Mouse (Mus musculus) CH12.LX (cell line): ENCODE measurements around the gene Cdyl2. TPM values are rescaled to one million over a fixed set of nuclear protein-coding genes. Genes with fewer than 3 reads are reported as not detected.
A peak's percentile ranks its signal among the peaks of the same experiment; 100 is the strongest.

ENCODE experiments used
- DNase-seq: peaks from one replicate; pipeline ENCODE4 v3.0.0-alpha.2; 2013; ENCODE audit errors: extremely low read depth
- H3K27ac ChIP-seq: 2 replicates; pipeline ENCODE4 v1.5.1; 2012; ENCODE audit warnings: low read depth, mild to moderate bottlenecking, control low read depth, moderate library complexity; ENCODE audit not compliant: insufficient read depth
- H3K27me3 ChIP-seq: replicated peaks from 2 replicates; pipeline ENCODE3; 2012; ENCODE audit warnings: inconsistent platforms
- H3K36me3 ChIP-seq, 2 experiments: replicated peaks in 1 of 2; 2 replicates each; pipeline versions ENCODE3 to v1.6.1; 2012; ENCODE audit warnings: inconsistent platforms in 1 of 2, low read length in 1 of 2, mild to moderate bottlenecking in 1 of 2, mixed read lengths in 1 of 2, moderate library complexity in 1 of 2; ENCODE audit not compliant: control insufficient read depth in 1 of 2, insufficient read depth in 1 of 2
- H3K4me1 ChIP-seq, 2 experiments: 2 replicates each; pipeline ENCODE4 v1.6.1; 2012; ENCODE audit warnings: inconsistent platforms in 1 of 2, moderate library complexity in 1 of 2; ENCODE audit not compliant: insufficient read depth in 2 of 2, control insufficient read depth in 1 of 2
- H3K4me2 ChIP-seq: 2 replicates; pipeline ENCODE4 v1.6.1; 2012; ENCODE audit warnings: low read depth, mild to moderate bottlenecking, control low read depth; ENCODE audit not compliant: poor library complexity, insufficient read depth, severe bottlenecking
- H3K4me3 ChIP-seq, 3 experiments: fragments of 150-350 bp in 1 of 3; sonication (generic) in 1 of 3; replicated peaks in 1 of 3; 2 replicates each; pipeline versions ENCODE3 to v1.5.1; 2011 to 2012; ENCODE audit warnings: low read depth in 2 of 3, low read length in 2 of 3, mild to moderate bottlenecking in 2 of 3, moderate library complexity in 2 of 3, control low read depth in 1 of 3, improper control_type of control experiment in 1 of 3, inconsistent platforms in 1 of 3, mixed read lengths in 1 of 3; ENCODE audit not compliant: poor library complexity in 1 of 3
- H3K79me2 ChIP-seq: replicated peaks from 2 replicates; pipeline ENCODE4 v1.6.1; 2012; ENCODE audit warnings: mild to moderate bottlenecking, moderate library complexity; ENCODE audit not compliant: control insufficient read depth, poor library complexity, insufficient read depth, severe bottlenecking; ENCODE audit errors: extremely low read depth
- H3K9ac ChIP-seq: 2 replicates; pipeline ENCODE4 v1.6.1; 2012; ENCODE audit warnings: low read depth, mild to moderate bottlenecking, control low read depth, moderate library complexity; ENCODE audit not compliant: insufficient read depth
- H3K9me3 ChIP-seq: replicated peaks from 2 replicates; pipeline ENCODE3; 2012; ENCODE audit warnings: low read length, inconsistent platforms, mixed read lengths
- BHLHE40 ChIP-seq: IDR thresholded peaks from 2 replicates; pipeline ENCODE4 v1.6.1; 2011; ENCODE audit warnings: mild to moderate bottlenecking, low read depth, low read length, improper control_type of control experiment
- CHD1 ChIP-seq: IDR thresholded peaks from 2 replicates; pipeline ENCODE4 v1.6.1; 2012; ENCODE audit warnings: low read depth, low read length, improper control_type of control experiment, inconsistent platforms
- CHD2 ChIP-seq: IDR thresholded peaks from 2 replicates; pipeline ENCODE4 v1.6.1; 2011; ENCODE audit warnings: low read length, improper control_type of control experiment
- CTCF ChIP-seq, 2 experiments: IDR thresholded peaks in 1 of 2; conservative IDR thresholded peaks in 1 of 2; 2 replicates each; pipeline ENCODE4 v1.5.1; 2011 to 2012; ENCODE audit warnings: low read depth in 2 of 2, low read length in 2 of 2, improper control_type of control experiment in 1 of 2, inconsistent platforms in 1 of 2, mild to moderate bottlenecking in 1 of 2, moderate library complexity in 1 of 2
- E2F4 ChIP-seq: IDR thresholded peaks from 2 replicates; pipeline ENCODE4 v1.6.1; 2011; ENCODE audit warnings: low read depth, low read length, improper control_type of control experiment; ENCODE audit not compliant: insufficient replicate concordance
- ELF1 ChIP-seq: IDR thresholded peaks from 2 replicates; pipeline ENCODE4 v1.6.1; 2014; ENCODE audit warnings: low read depth, mild to moderate bottlenecking, inconsistent platforms, low read length, improper control_type of control experiment
- EP300 ChIP-seq: IDR thresholded peaks from 2 replicates; pipeline ENCODE4 v1.6.1; 2011; ENCODE audit warnings: low read length, improper control_type of control experiment
- ETS1 ChIP-seq: conservative IDR thresholded peaks from 2 replicates; pipeline ENCODE4 v1.6.1; 2012; ENCODE audit warnings: low read depth, mild to moderate bottlenecking, inconsistent platforms, low read length, improper control_type of control experiment, moderate library complexity
- GABPA ChIP-seq: IDR thresholded peaks from 2 replicates; pipeline ENCODE4 v1.6.1; 2012; ENCODE audit warnings: low read depth, low read length, improper control_type of control experiment, inconsistent platforms; ENCODE audit not compliant: insufficient replicate concordance
- HCFC1 ChIP-seq: IDR thresholded peaks from 2 replicates; pipeline ENCODE4 v1.6.1; 2012; ENCODE audit warnings: low read depth, mild to moderate bottlenecking, inconsistent platforms, low read length, improper control_type of control experiment
- IRF4 ChIP-seq: IDR thresholded peaks from 2 replicates; pipeline ENCODE4 v1.6.1; 2014; ENCODE audit warnings: low read depth, mild to moderate bottlenecking, inconsistent platforms, low read length, improper control_type of control experiment
- JUN ChIP-seq: IDR thresholded peaks from 2 replicates; pipeline ENCODE4 v1.6.1; 2011; ENCODE audit warnings: low read depth, mild to moderate bottlenecking, low read length, improper control_type of control experiment, moderate library complexity; ENCODE audit not compliant: insufficient read depth
- JUND ChIP-seq: conservative IDR thresholded peaks from 2 replicates; pipeline ENCODE4 v1.6.1; 2011; ENCODE audit warnings: low read depth, low read length, improper control_type of control experiment
- KAT2A ChIP-seq: IDR thresholded peaks from 2 replicates; pipeline ENCODE4 v1.6.1; 2012; ENCODE audit warnings: low read length, improper control_type of control experiment, inconsistent platforms; ENCODE audit not compliant: insufficient replicate concordance
- MAZ ChIP-seq: IDR thresholded peaks from 2 replicates; pipeline ENCODE4 v1.6.1; 2012; ENCODE audit warnings: low read depth, mild to moderate bottlenecking, inconsistent platforms, low read length, improper control_type of control experiment, moderate library complexity
- MEF2A ChIP-seq: IDR thresholded peaks from 2 replicates; pipeline ENCODE4 v1.6.1; 2014; ENCODE audit warnings: low read depth, mild to moderate bottlenecking, inconsistent platforms, low read length, improper control_type of control experiment, borderline replicate concordance
- MXI1 ChIP-seq: IDR thresholded peaks from 2 replicates; pipeline ENCODE4 v1.6.1; 2011; ENCODE audit warnings: mild to moderate bottlenecking, low read depth, low read length, improper control_type of control experiment
- MYC ChIP-seq: IDR thresholded peaks from 2 replicates; pipeline ENCODE4 v1.6.1; 2011; ENCODE audit warnings: low read depth, mild to moderate bottlenecking, improper control_type of control experiment, low read length
- NELFE ChIP-seq: IDR thresholded peaks from 2 replicates; pipeline ENCODE4 v1.6.1; 2011; ENCODE audit warnings: low read depth, low read length, improper control_type of control experiment
- NRF1 ChIP-seq: IDR thresholded peaks from 2 replicates; pipeline ENCODE4 v1.6.1; 2014; ENCODE audit warnings: low read depth, mild to moderate bottlenecking, inconsistent platforms, low read length, improper control_type of control experiment, moderate library complexity
- PAX5 ChIP-seq: IDR thresholded peaks from 2 replicates; pipeline ENCODE4 v1.6.1; 2012; ENCODE audit warnings: low read length, inconsistent platforms, mixed read lengths
- POLR2AphosphoS2 ChIP-seq: IDR thresholded peaks from 2 replicates; pipeline ENCODE4 v1.6.1; 2011; ENCODE audit warnings: low read depth, low read length, improper control_type of control experiment
- SIN3A ChIP-seq: IDR thresholded peaks from 2 replicates; pipeline ENCODE4 v1.6.1; 2012; ENCODE audit warnings: low read length, improper control_type of control experiment, inconsistent platforms
- SMC3 ChIP-seq: IDR thresholded peaks from 2 replicates; pipeline ENCODE4 v1.6.1; 2011; ENCODE audit warnings: low read depth, low read length, improper control_type of control experiment
- TBP ChIP-seq: conservative IDR thresholded peaks from 2 replicates; pipeline ENCODE4 v1.6.1; 2011; ENCODE audit warnings: low read depth, low read length, improper control_type of control experiment
- TCF12 ChIP-seq: IDR thresholded peaks from 2 replicates; pipeline ENCODE4 v1.6.1; 2014; ENCODE audit warnings: low read depth, mild to moderate bottlenecking, inconsistent platforms, low read length, improper control_type of control experiment
- USF1 ChIP-seq: IDR thresholded peaks from 2 replicates; pipeline ENCODE4 v1.6.1; 2014; ENCODE audit warnings: low read depth, mild to moderate bottlenecking, inconsistent platforms, low read length, improper control_type of control experiment
- USF2 ChIP-seq: conservative IDR thresholded peaks from 2 replicates; pipeline ENCODE4 v1.6.1; 2011; ENCODE audit warnings: low read depth, low read length, improper control_type of control experiment
- ZC3H11A ChIP-seq: IDR thresholded peaks from 2 replicates; pipeline ENCODE4 v1.6.1; 2012; ENCODE audit warnings: low read depth, mild to moderate bottlenecking, inconsistent platforms, low read length, improper control_type of control experiment
- ZMIZ1 ChIP-seq: IDR thresholded peaks from 2 replicates; pipeline ENCODE4 v1.6.1; 2012; ENCODE audit warnings: low read depth, mild to moderate bottlenecking, inconsistent platforms, low read length, improper control_type of control experiment
- ZNF384 ChIP-seq: IDR thresholded peaks from 2 replicates; pipeline ENCODE4 v1.6.1; 2012; ENCODE audit warnings: low read depth, low read length, improper control_type of control experiment, inconsistent platforms
- dilution Hi-C: fragments of 300-500 bp; cut with MboI; formaldehyde crosslinking; loops from 2 replicates; pipeline ENCODE4 v1.14.3; 2020; ENCODE audit warnings: low sequenced_read_pairs; ENCODE audit not compliant: extremely low pct_unique_long_range_greater_than_20kb, extremely low pct_ligation_motif_present
- in situ Hi-C: fragments of 300-500 bp; cut with MboI; formaldehyde crosslinking; loops from 3 replicates; pipeline ENCODE4 v1.14.3; 2019; ENCODE audit warnings: low sequenced_read_pairs, low pct_ligation_motif_present, low pct_unique_long_range_greater_than_20kb, mixed read lengths
- polyA plus RNA-seq: library from polyadenylated mRNA; unstranded; fragments of >175 nt; gene quantifications from 2 replicates; pipeline ENCODE4 v1.2.1, GENCODE M21; 2012; ENCODE audit warnings: low read depth; ENCODE audit not compliant: insufficient read length
- total RNA-seq, 2 experiments: library from RNA; depleted of rRNA; stranded (reverse); fragments of 300-350 nt in 1 of 2; fragments of >200 nt in 1 of 2; gene quantifications; 2 replicates each; pipeline ENCODE4 v1.2.3; 2012 to 2014

Cdyl2 gene
- total and polyA plus RNA-seq, 3 experiments: 4.4 to 9.4 (median 6.9) TPM

DNA sequence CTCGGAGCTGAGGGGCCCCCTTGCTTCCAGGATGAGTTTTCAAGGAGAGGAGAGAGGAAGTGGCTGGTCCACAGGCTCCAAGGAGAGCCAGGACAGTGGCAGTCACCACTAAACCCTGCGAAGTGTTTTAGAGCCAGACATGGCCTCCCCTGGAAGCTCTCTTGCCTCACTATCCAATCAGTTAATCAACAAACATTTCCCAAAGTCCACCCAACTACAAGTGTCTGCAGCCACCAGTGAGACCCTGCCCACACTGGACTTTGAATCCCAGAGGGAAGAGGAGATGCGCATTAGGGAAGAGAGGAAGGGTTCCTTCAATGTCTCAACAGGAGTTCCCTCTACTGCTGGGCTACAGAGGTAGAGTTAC lies 840 bp upstream of the Cdyl2 start:
- H3K9ac ChIP-seq: no peak overlapping the region
- TF ChIP-seq CHD2 (no peak), SMC3 (no peak), HCFC1 (no peak), CHD1 (no peak), NELFE (no peak), MEF2A (no peak), KAT2A (no peak), TBP (no peak), GABPA (no peak), TCF12 (no peak), USF1 (no peak), SIN3A (no peak), EP300 (no peak), MAZ (no peak), IRF4 (no peak), JUND (no peak)
- H3K4me3 ChIP-seq: peak overlapping the region; percentile 25 to 76 (median 42)

DNA sequence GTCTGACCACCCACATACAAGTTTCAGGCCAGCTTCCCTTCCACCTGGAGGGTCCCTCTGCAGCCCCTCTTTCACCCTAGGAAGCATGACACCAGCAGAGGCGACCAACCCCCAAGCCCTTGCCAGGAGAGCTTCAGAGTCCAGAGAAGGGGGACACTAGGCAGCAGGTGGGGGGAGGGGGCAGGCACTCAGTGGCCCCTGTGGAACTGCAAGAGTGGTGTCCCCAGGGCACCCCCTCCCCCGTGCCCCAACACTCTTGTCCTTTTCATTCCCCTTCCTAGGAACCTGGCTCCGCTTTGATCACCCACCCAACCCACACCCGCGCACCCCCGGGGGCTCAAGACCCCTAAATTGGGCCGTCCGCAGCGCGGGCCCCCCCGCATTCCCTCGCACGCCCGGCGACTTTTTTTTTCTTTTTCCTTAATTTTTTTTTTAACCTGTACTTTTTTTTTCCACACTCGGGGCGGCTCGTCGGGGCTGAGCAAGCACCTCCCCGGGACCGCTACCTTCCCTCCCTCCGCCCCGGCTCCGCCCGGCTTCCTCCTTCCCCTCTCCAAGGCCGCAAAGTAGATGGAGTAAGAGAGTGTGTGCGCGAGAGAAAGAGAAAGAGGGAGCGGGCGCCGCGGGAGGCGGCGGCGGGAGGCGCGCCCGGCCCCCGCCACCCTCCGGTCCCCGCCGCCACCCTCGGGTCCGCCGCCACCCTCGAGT lies 661 bp downstream of the Cdyl2 start:
- Histone ChIP-seq H3K4me2 (peak overlapping the region; percentile 62), H3K27me3 (peaks cover 6% of the 10 kb centered on the region), H3K27ac (0 out of 2 replicates have a peak overlapping the region, but pooled peaks have one; percentile 15), H3K4me1 (peaks cover 4 to 22% of the 10 kb centered on the region in 2 experiments), H3K79me2 (no peaks in the 10 kb centered on the region), H3K9me3 (peaks cover 12% of the 10 kb centered on the region), H3K4me3 (peak overlapping the region; percentile 71 to 87 (median 76)), H3K36me3 (peaks cover 3 to 19% of the 10 kb centered on the region in 2 experiments), H3K9ac (peak overlapping the region; percentile 82)
- in situ Hi-C loops (no loop called here), dilution Hi-C loops (no loop called here)
- peak; percentile 35 for DNase-seq
- TF ChIP-seq ZC3H11A (no peak), PAX5 (no peak), MXI1 (no peak), BHLHE40 (no peak), USF1 (no peak), MYC (no peak), ELF1 (no peak), ETS1 (no peak), NRF1 (no peak), USF2 (no peak), POLR2AphosphoS2 (no peak), IRF4 (no peak), ZMIZ1 (no peak), TCF12 (0 out of 2 replicates have a peak, but pooled peaks have one; percentile 10), SMC3 (no peak), CTCF (conservative IDR thresholded peaks at IDR 0.05 in 1 of 2, IDR thresholded peaks at IDR 0.05 in 1 of 2; ENCODE audit: low read depth in 2 of 2, low read length in 2 of 2) (no peak), CHD2 (no peak), E2F4 (no peak), TBP (no peak), JUN (no peak), HCFC1 (no peak), MEF2A (no peak), ZNF384 (peak; percentile 77), MAZ (peak; percentile 39; the same call in 1 of the 2 replicates)

More for the DNA sequence above, 840 bp upstream of the Cdyl2 start:
- H3K27me3 ChIP-seq: peaks cover 6% of the 10 kb centered on the region
- H3K79me2 ChIP-seq: no peaks in the 10 kb centered on the region
- H3K27ac ChIP-seq: no peak overlapping the region
- dilution Hi-C loops (no loop called here), in situ Hi-C loops (no loop called here)
- H3K36me3 ChIP-seq: peaks cover 3 to 13% of the 10 kb centered on the region in 2 experiments
- no peak for DNase-seq
- H3K9me3 ChIP-seq: peaks cover 8% of the 10 kb centered on the region
- H3K4me1 ChIP-seq: peaks cover 4 to 22% of the 10 kb centered on the region in 2 experiments
- peak overlapping the region; percentile 63 for H3K4me2 ChIP-seq
